Mouse (Mus musculus) embryonic fibroblast, embryonic 13.5 days (primary cell): ENCODE results near the gene Vps51.

Source experiments
- CTCF ChIP-seq: IDR thresholded peaks from 2 replicates; pipeline ENCODE4 v1.5.1; 2011; ENCODE audit warnings: mild to moderate bottlenecking, control low read depth, low read length, moderate library complexity, borderline replicate concordance; ENCODE audit not compliant: insufficient read depth
- POLR2A ChIP-seq: IDR thresholded peaks from 2 replicates; pipeline ENCODE4 v1.6.1; 2011; ENCODE audit warnings: low read depth, mild to moderate bottlenecking, control low read depth, low read length, moderate library complexity

DNA sequence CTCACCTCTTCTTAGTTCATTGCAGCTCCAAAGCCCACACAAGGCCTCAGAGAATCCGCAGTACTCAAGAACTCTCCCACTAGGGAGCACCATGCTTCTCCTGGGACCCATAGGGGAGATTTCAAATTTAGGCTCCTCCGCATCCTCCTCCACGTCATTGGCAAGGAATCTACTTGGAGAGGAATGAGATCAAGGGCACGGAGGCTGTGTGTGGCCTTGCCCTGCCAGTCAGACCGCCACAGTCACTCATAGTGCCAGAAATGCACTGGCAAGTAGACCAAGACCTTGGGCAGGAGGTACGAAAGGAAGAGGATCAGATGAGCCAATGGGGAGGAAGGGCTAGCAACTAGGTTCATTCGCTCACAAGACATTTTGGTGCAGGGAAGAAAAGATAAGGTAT lies 53.1 kb downstream of the Vps51 start:
- TF ChIP-seq CTCF (no peak), POLR2A (no peak)
